Mouse (Mus musculus) kidney, embryonic 16.5 days (tissue): ENCODE data around the gene Rab20. TPM values are rescaled to one million over a fixed set of nuclear protein-coding genes. Genes with fewer than 3 reads are reported as not detected.

Source experiments
- ATAC-seq: fragments of 200-750 bp; cut with Nextera tagmentation; 2 replicates; pipeline ENCODE4 v1.8.0; 2017; ENCODE audit warnings: moderate TSS enrichment; ENCODE audit not compliant: low FRiP score, low TSS enrichment
- H3K27ac ChIP-seq: fragments of 300-500 bp; sonication (generic); 2 replicates; pipeline ENCODE4 v1.5.1; 2014; ENCODE audit warnings: low read length
- H3K27me3 ChIP-seq: fragments of 300-500 bp; sonication (generic); 2 replicates; pipeline ENCODE4 v1.6.1; 2014; ENCODE audit warnings: low read length, control low read depth, mixed read lengths; ENCODE audit not compliant: insufficient read depth
- H3K36me3 ChIP-seq: fragments of 300-500 bp; sonication (generic); 2 replicates; pipeline ENCODE4 v1.6.1; 2014; ENCODE audit warnings: low read length, control low read depth, mixed read lengths; ENCODE audit not compliant: insufficient read depth
- H3K4me1 ChIP-seq: fragments of 300-500 bp; sonication (generic); 2 replicates; pipeline ENCODE4 v1.6.1; 2014; ENCODE audit warnings: low read length, control low read depth, mixed read lengths; ENCODE audit not compliant: insufficient read depth
- H3K4me2 ChIP-seq: fragments of 300-500 bp; sonication (generic); replicated peaks from 2 replicates; pipeline ENCODE4 v1.6.1; 2014; ENCODE audit warnings: low read depth, low read length
- H3K4me3 ChIP-seq: fragments of 300-500 bp; sonication (generic); 2 replicates; pipeline ENCODE4 v1.5.1; 2014; ENCODE audit warnings: mild to moderate bottlenecking, low read length
- H3K9ac ChIP-seq: fragments of 300-500 bp; sonication (generic); replicated peaks from 2 replicates; pipeline ENCODE4 v1.6.1; 2014; ENCODE audit warnings: low read length
- H3K9me3 ChIP-seq: fragments of 300-500 bp; sonication (generic); 2 replicates; pipeline ENCODE4 v1.6.1; 2016; ENCODE audit warnings: low read length, control low read depth
- WGBS: fragments of 180-500 bp; shearing (Covaris S2); extraction: QIAGEN DNeasy Blood & Tissue Kit; methylation state at CpG from one replicate; pipeline ENCODE4 v1.1.7; 2014; 5-methylcytosine and 5-hydroxymethylcytosine counted together
- polyA plus RNA-seq: library from polyadenylated mRNA; unstranded; fragments of >200 nt; fragmentation: Nextera tagmentation; extraction: Ambion mirVana; gene quantifications from 2 replicates; pipeline ENCODE4 v1.2.1, GENCODE M21; 2015

Gene Rab20
- polyA plus RNA-seq, 1 experiment from 2014 or later, result 37.3 TPM

DNA sequence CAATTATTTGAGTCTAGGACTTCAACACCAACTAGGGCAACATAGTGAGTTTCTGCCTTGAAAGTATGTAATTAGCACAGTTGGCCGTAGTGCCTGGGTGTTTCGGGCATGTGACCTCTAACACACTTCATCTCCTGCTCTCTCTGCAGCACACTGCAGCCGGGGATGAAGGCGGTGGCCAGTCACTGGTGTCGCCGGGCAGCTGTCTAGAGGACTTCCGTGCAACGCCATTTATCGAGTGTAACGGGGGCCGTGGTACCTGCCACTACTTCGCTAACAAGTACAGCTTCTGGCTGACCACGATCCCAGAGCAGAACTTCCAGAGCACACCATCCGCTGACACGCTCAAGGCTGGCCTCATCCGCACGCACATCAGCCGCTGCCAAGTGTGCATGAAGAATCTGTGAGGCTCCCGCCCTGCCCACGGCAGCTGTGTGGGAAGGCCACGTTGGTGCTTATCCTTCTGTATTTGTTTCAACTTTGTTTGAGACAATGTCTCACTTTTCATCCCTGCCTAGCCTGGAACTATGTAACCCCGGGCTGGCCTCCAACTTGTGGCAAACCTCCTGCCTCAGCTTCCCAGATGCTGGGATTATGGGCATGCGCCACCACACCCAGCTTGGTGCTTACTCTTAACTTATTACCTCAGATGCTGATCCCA is 30.5 kb downstream of the Rab20 start:
- no peak overlapping the region for H3K4me2 ChIP-seq
- H3K27ac ChIP-seq, result no peak overlapping the region
- no peaks in the 10 kb centered on the region for H3K9me3 ChIP-seq
- no peaks in the 10 kb centered on the region for H3K27me3 ChIP-seq
- H3K9ac ChIP-seq, result no peak overlapping the region
- H3K36me3 ChIP-seq, result peaks cover 54% of the 10 kb centered on the region
- peaks cover 24% of the 10 kb centered on the region for H3K4me1 ChIP-seq
- H3K4me3 ChIP-seq, result no peak overlapping the region
- 89% methylated on average over 23 of the region's 23 CpGs for WGBS
- no peak for ATAC-seq

DNA sequence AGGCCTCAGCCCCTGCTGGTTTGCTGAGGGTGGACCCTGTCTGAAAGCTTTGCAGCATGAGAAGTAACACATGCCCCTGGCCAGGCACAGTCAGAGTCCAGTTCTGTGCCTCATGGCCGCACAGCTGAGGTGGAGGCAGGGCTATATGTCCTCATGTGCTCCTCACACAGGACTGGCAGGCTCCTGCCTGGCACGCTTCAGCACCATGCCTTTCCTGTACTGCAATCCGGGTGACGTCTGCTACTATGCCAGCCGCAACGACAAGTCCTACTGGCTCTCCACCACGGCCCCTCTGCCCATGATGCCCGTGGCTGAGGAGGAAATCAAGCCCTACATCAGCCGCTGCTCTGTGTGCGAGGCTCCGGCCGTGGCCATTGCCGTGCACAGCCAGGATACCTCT is 32.7 kb downstream of the Rab20 start:
- ATAC-seq, result no peak
- 94% methylated on average over 13 of the region's 13 CpGs for WGBS
- Histone ChIP-seq H3K36me3 (peaks cover 74% of the 10 kb centered on the region), H3K27ac (no peak overlapping the region), H3K4me3 (no peak overlapping the region), H3K4me2 (no peak overlapping the region), H3K9ac (no peak overlapping the region), H3K27me3 (no peaks in the 10 kb centered on the region), H3K4me1 (peaks cover 10% of the 10 kb centered on the region), H3K9me3 (no peaks in the 10 kb centered on the region)

DNA sequence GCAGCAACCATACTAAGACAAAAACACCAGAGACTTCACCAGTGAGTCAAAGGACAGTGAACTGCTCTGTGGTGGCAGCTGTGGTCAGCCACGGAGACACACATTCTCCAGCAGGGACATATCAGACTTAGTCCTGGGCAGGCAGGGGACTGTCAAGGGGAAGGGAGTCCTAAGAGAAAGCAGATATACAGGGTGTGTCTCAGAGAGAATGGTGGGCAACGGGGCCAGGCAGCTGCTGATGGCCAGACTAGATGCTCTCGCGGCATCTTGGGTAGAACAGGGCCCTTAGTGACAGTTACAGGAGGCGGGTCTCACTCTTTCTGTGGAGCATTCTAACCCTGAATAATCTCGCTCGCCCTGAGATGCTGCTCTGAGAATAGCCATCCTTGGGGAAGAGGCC is 34.3 kb downstream of the Rab20 start:
- Histone ChIP-seq H3K36me3 (peaks cover 89% of the 10 kb centered on the region), H3K27me3 (no peaks in the 10 kb centered on the region)

DNA sequence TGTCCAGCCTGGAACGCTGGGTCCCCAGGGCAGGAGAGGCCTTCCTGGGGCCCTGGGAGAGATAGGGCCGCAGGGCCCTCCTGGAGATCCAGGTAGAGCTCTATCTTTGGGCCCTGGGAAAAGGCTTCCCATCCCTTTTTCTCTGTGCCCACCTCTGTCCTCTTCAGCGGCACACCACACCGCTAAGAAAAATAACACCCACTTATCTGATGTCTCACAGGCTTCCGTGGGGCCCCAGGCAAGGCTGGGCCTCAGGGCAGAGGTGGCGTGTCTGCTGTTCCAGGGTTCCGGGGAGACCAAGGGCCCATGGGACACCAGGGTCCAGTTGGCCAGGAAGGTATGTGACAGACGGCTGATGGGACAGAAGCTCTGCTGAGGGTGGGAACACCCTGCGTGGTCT is 34.9 kb downstream of the Rab20 start:
- 90% methylated on average over 9 of the region's 9 CpGs for WGBS
- Histone ChIP-seq H3K4me2 (no peak overlapping the region), H3K36me3 (peaks cover 92% of the 10 kb centered on the region), H3K9me3 (no peaks in the 10 kb centered on the region), H3K27me3 (no peaks in the 10 kb centered on the region), H3K27ac (no peak overlapping the region), H3K4me3 (no peak overlapping the region), H3K9ac (no peak overlapping the region), H3K4me1 (no peaks in the 10 kb centered on the region)
- ATAC-seq, result no peak

More for the DNA sequence above, 34.3 kb downstream of the Rab20 start:
- H3K4me3 ChIP-seq, result no peak overlapping the region
- no peak overlapping the region for H3K27ac ChIP-seq
- ATAC-seq, result no peak
- no peaks in the 10 kb centered on the region for H3K9me3 ChIP-seq
- no peak overlapping the region for H3K4me2 ChIP-seq
- H3K4me1 ChIP-seq, result no peaks in the 10 kb centered on the region
- 90% methylated on average over 7 of the region's 7 CpGs for WGBS
- H3K9ac ChIP-seq, result no peak overlapping the region

DNA sequence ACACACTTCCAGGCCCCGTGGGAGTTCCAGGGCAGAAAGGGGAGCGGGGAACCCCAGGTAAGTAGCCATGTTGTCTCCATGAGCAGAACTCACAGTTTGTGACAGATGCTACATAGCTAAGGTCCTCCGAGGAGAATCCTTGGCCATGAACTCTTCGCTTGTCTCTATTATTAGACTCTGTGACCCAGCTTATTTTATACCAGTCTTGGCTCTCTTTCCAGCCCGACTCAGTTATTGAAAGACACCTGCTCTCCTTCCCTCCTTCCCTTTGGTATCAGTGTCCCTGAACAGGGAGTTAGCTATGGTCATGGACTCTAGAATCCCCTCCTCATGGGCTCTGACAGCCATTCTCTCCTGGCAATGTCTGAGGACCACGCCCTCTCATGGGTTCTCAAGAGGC is 37.2 kb downstream of the Rab20 start:
- Histone ChIP-seq H3K9me3 (no peaks in the 10 kb centered on the region), H3K36me3 (peaks cover 90% of the 10 kb centered on the region), H3K27ac (no peak overlapping the region), H3K4me2 (no peak overlapping the region), H3K4me1 (no peaks in the 10 kb centered on the region), H3K9ac (no peak overlapping the region), H3K4me3 (no peak overlapping the region), H3K27me3 (no peaks in the 10 kb centered on the region)
- ATAC-seq, result no peak
- 92% methylated on average over 6 of the region's 6 CpGs for WGBS

DNA sequence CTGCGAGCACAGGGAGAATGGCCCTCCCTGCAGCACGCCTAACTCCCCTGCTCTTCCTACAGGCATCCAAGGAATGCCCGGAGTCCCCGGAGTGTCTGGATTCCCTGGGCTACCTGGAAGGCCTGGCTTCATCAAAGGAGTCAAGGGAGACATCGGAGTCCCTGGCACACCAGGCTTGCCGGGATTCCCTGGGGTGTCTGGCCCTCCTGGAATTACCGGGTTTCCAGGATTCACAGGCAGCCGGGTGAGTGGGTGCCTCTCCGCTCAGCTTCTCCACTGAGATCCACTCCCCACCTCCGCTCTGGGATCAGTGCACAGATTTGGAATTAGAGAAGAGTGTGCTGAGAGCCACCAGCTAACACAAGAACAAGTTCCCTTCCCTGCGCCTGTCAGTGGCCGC is 40.6 kb downstream of the Rab20 start:
- Histone ChIP-seq H3K4me3 (no peak overlapping the region), H3K4me2 (no peak overlapping the region), H3K27me3 (no peaks in the 10 kb centered on the region), H3K36me3 (peaks cover 89% of the 10 kb centered on the region), H3K9me3 (no peaks in the 10 kb centered on the region), H3K4me1 (no peaks in the 10 kb centered on the region), H3K9ac (no peak overlapping the region), H3K27ac (no peak overlapping the region)
- no peak for ATAC-seq
- 64% methylated on average over 12 of the region's 12 CpGs for WGBS

DNA sequence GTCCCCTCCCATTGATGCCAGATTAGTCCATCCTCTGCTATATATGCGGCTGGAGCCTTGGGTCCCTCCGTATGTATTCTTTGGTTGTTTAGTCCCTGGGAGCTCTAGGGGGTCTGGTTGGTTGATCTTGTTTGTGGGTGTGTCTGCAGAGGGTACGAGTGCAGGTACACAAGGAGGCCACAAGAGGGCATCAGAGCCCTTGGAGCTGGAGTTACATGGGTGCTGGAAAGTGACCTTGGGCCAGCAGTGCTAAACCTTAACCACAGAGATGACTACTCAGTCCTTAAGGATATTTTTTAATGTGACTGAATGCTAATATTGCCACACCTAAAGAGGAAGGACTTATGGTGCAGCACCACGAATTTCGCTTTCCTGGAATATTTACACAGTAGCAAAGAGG is 47.8 kb downstream of the Rab20 start:
- Histone ChIP-seq H3K4me2 (no peak overlapping the region), H3K36me3 (peaks cover 87% of the 10 kb centered on the region), H3K4me3 (no peak overlapping the region), H3K27ac (no peak overlapping the region), H3K27me3 (no peaks in the 10 kb centered on the region), H3K9ac (no peak overlapping the region), H3K9me3 (no peaks in the 10 kb centered on the region), H3K4me1 (no peaks in the 10 kb centered on the region)
- 63% methylated on average over 5 of the region's 5 CpGs for WGBS
- no peak for ATAC-seq

DNA sequence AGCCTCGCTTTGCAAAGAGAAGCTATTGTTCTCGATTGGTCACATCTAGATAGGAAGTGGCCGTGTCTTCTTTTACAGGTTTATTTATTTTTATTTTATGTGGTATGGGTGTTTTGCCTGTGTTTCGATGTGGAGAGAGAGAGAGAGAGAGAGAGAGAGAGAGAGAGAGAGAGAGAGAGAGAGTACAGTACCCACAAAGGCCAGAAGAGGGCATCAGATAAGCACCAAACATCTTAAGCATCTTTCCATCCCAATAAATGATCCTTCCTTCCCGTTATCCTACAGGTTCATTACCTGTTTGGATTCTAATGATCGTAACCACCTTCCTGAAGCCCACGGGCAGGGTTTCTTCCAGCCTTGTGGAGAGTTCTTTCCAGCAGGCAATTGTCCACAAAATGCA is 55.4 kb downstream of the Rab20 start:
- H3K27ac ChIP-seq, result no peak overlapping the region
- no peak overlapping the region for H3K4me3 ChIP-seq
- no peak overlapping the region for H3K9ac ChIP-seq
- no peak overlapping the region for H3K4me2 ChIP-seq
- no peaks in the 10 kb centered on the region for H3K9me3 ChIP-seq
- H3K27me3 ChIP-seq, result no peaks in the 10 kb centered on the region
- no peak for ATAC-seq
- no peaks in the 10 kb centered on the region for H3K4me1 ChIP-seq
- H3K36me3 ChIP-seq, result peaks cover 65% of the 10 kb centered on the region
- WGBS, result 68% methylated on average over 7 of the region's 7 CpGs

DNA sequence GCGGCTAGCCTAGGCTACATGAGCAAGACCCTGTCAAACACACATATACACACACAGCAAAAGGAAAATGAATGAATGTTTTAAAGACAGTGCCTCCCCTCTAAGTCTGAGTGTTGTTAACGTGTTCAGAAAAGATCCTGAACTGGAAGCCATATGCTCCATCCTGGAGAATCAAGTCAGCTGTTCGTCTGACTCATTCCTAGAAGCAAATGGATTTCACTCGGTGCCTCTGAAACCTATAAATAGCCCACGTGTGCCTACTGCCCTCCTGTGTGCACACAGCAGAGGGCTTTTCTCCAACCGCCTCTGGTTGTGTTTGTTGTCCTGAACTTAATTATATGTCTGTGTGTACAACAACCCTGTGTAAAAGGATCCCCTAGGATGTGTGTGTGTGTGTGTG is 56.5 kb downstream of the Rab20 start:
- ATAC-seq, result no peak
- WGBS, result 87% methylated on average over 6 of the region's 6 CpGs
- no peak overlapping the region for H3K27ac ChIP-seq
- no peaks in the 10 kb centered on the region for H3K27me3 ChIP-seq
- H3K4me1 ChIP-seq, result no peaks in the 10 kb centered on the region
- H3K36me3 ChIP-seq, result peaks cover 53% of the 10 kb centered on the region
- no peak overlapping the region for H3K9ac ChIP-seq
- H3K4me3 ChIP-seq, result no peak overlapping the region
- no peaks in the 10 kb centered on the region for H3K9me3 ChIP-seq
- H3K4me2 ChIP-seq, result no peak overlapping the region

DNA sequence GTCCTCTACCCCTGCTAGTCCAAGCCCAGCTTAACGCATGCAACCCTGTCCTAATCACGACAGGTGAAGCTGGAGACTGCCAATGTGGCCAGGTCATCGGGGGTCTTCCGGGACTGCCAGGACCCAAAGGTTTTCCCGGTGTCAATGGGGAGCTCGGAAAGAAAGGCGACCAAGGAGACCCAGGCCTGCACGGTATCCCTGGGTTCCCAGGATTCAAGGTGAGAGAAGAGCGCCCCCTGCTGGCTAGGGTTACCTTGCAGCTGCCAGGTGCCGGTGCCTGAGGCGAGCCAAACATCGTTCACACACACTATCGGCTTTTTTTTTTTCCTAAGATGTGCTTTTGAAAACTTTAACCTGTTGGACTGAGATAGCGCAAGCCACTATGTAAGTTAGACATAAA is 57.4 kb downstream of the Rab20 start:
- Histone ChIP-seq H3K9me3 (no peaks in the 10 kb centered on the region), H3K4me3 (no peak overlapping the region), H3K4me2 (no peak overlapping the region), H3K27me3 (no peaks in the 10 kb centered on the region), H3K9ac (no peak overlapping the region), H3K4me1 (no peaks in the 10 kb centered on the region), H3K36me3 (peaks cover 51% of the 10 kb centered on the region), H3K27ac (no peak overlapping the region)
- ATAC-seq, result no peak
- 59% methylated on average over 14 of the region's 14 CpGs for WGBS
